Mouse (Mus musculus): ENCODE data around the gene Gm26620.

Gene Gm26620

GRCm38 (mm10) chr1:170871402-170871801 lies 13.5 kb upstream of the Gm26620 start:
- no peak for DNase-seq (ENCODE audit: low spot score)

DNA sequence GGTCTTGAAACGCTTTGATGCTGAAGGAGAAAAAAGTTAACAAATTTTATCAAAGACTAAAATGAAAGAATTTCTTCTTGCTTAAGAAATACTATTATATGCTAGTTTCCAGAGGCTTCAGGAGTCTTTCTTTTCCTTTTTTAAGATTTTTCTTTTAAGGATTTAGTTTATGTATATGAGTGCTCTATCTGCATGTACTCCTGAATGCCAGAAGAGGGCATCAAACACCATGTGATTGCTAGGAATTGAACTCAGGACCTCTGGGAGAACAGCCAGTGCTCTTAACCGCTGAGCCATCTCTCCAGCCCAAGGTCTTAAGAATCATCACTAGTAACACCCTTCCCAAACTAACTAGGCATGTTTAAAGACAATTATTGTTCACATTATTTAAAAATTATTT lies 12.9 kb upstream of the Gm26620 start:
- DNase-seq (ENCODE audit: low spot score), result no peak

- no peak for DNase-seq (ENCODE audit: low spot score)
Observed at GRCm38 (mm10) chr1:170875676-170876075, 9.2 kb upstream of the Gm26620 start.

DNA sequence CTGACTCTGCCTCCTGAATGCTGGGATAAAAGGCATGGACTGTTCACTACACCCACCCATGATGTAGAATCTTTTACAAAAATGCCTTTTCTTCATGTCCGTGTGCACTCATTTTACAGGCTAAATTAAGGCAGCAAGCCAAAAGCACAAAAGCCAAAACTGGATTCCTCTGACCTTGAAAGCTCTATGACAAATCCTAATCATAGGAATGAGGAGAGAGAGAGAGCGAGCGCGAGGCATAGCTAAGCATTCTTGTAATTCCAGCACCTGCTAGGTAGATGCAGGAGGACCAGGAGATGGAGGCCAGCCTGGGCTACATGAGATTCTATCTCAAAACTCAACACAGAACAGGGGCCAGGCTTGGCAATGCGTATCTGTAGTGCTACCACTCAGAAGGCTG lies 8.0 kb upstream of the Gm26620 start:
- DNase-seq (ENCODE audit: low spot score), result no peak

DNA sequence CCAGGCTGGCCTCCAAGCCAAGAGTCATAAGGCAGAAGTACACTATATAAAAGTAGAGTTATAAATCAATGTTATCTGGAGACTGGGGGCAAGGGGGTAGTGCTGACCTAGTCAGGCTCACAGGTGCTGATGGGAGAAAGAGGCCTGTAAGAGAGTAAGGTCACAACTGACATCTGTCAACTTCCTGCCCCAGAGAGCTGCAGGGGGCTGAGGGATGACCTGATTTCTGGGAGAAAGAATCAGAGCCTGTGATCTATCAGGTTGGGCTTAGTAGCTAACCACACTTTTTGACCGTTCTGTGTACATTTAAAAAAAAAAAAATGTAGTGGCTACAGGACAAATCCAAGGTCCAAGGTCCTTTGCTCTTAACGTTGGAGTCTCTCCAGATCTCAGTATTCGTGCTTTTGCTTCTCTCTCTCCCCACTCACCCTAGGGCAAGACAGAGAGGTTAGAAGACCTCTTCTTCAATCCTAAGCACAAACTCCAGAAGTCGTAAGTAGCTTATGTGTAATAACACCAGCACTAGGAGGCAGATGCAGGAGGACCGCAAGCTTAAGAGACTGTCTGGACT lies 1.9 kb upstream of the Gm26620 start:
- DNase-seq (ENCODE audit: low spot score), result no peak

DNA sequence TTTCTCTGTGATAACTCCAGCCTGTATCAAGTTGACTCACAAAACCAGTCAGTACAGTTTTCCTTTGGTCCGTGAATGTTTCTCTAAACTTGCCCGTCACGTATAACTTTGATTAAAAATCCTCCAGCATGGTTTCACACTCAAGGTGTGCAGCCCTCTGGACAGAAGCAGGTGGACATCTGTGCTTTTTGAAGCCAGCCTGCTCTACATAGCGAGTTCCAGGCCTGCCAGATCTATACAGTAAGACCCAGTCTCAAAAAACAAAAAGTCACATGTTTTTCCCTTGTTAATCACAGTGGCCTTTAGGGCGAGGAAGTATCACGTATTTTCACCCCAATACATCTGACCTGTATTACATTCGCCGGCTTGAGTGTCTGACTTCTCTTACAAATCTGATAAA lies 475 bp upstream of the Gm26620 start:
- DNase-seq (ENCODE audit: low spot score), result no peak

DNA sequence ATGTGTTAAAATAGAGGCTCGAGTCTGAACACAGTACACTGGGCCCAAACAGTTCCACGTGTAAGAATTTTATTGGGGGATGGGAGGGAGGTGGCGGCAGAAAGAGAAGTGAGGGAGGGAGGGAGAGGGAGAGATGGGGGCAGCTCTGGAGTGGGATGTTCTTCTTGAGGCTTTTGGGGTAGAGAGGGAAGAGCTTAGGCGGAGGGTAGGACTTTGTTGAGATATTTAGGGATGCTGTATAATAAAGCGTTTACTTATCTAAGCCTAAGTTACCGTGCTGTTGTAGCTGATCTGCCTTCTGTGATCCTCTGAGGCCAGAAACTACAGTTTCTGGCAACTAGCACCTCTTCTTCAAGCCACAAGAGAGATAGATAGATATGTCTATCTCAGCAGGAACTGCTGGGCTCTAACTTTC lies 1.2 kb downstream of the Gm26620 start:
- DNase-seq (ENCODE audit: low spot score), result peak; percentile 12

- peak; percentile 10 for DNase-seq (ENCODE audit: low spot score)
Observed at GRCm38 (mm10) chr1:170889310-170889709, 4.4 kb downstream of the Gm26620 start.

DNA sequence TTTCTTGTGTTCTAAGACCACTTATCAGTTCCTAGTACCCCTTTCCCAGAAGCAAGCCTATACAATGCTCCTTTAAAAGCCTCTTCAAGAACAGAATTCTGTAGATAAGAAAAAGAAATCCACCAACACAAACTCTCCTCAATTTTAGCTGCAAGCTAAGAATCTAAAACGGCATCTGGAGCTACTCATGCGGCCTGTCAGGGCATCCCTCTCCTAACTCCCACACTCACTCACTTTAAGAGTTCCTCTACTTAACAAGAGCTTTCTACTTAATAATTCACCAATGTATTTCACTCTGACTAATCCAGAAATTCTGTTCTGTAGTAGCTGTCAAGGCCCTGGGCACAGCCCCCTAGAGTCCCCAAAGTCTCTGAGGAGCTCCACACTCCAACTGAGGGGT lies 6.8 kb downstream of the Gm26620 start:
- DNase-seq (ENCODE audit: low spot score), result no peak

- DNase-seq (ENCODE audit: low spot score), result no peak
Observed at GRCm38 (mm10) chr1:170892279-170892678, 7.4 kb downstream of the Gm26620 start.

DNA sequence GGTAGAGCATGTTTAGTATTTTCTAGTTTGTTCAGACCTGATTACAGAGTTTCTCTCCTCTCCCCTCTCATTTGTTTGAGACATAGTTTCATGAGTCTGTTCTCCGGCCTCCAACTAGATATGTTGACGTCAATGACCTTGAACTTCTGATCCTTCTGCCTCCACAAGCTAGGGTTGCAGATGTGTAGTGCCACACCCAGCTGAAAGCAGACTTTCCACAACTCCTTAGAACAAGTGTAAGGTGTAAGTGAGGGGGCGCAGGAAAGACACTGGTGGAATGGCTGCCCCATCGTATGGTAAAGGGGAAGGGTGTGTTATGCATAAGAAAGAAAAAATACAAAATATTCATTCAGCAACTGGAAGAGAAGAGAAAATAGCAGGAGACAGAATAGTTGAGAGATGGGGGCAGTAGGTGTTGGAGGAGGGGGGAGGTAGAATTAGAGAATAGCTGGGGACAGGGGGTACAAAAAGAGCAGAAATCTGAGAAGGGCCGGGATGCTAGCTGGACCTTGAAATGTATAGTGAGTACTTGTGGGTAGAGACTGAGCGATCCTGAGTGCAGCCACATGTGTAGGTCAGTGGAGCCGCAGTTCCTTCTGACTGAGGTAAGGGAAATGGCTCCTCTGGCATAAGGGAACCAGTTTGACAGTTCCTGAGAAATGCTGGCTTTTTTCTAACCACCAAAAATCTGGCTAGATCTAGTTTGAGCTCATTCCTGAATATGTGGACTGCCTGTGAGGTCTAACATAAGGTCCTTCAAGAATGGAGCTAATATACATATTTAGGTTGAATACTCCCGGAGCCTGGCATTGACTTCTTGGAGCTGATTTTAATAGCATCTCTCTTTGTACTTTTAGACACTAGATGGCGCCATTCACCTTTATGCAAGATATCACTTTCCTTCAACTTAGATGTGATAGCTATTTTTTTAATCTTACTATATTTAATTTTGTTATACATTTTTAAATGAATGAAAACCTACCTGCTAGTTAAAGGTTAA lies 10.0 kb downstream of the Gm26620 start:
- DNase-seq (ENCODE audit: low spot score), result peak; percentile 77

DNA sequence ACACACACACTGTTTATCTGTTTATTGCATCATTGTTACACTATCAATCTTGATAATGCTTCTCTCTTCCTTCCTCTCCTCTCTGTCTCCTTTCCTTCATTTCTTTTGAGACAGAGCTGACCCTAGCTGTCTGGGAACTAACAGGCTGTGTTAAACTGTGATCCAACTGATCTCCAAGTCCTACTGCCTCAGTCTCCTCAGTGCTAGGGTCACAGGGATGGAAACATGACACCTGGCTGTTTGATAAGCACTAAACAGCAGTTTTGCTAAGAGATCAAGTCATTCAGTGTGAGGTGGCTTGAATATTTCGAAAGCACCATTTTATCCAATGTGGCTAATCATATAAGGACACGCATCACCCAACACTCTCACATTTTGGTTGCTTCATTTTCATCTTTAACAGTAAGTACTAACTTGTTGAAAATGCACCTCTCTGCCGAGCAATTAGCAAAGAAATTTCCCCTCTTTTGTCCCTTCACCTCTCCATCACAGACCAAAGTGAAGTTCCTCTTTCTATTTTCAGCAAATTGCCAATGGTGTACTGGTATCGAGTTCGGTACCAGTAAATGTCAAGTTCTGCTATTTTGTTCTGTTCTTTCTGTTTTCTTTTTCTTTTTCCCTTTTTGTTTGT lies 11.9 kb downstream of the Gm26620 start:
- DNase-seq (ENCODE audit: low spot score), result no peak

DNA sequence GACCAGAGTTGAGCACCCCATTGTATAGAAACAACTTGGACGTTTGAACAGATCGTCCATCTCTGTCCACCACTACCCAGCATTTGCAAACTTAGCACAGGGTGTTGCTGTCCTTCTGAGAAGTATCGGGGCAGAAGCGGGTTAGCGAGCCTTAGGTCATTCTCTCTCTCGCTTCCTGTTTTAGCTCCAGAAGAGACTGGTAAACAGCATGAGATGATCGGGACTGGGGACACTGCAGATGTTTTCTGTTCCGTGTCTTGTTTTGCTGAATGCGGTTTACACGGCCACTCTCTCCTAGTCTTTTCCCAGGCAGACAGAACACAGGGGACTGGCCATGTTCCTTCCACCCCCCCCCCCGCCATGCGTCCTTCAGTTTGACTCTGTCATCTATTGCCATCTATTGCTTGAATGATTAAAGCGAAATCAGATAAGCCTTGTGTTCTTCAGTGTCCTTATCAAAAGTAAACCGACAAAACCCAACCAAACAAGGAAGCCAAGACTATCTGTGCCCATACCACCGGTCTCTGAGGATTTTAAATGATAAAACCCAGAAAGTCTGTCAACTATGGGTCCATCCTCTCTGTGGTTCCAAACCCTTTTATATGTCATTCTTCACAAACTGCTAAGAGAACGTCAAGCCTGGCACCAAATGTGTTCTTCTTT lies 13.7 kb downstream of the Gm26620 start:
- DNase-seq (ENCODE audit: low spot score), result no peak

- peak; percentile 83 for DNase-seq (ENCODE audit: low spot score)
Observed at GRCm38 (mm10) chr1:170900799-170901467, 16.1 kb downstream of the Gm26620 start.

GRCm38 (mm10) chr1:170901536-170902238 lies 16.8 kb downstream of the Gm26620 start:
- peak; percentile 94 for DNase-seq (ENCODE audit: low spot score)

DNA sequence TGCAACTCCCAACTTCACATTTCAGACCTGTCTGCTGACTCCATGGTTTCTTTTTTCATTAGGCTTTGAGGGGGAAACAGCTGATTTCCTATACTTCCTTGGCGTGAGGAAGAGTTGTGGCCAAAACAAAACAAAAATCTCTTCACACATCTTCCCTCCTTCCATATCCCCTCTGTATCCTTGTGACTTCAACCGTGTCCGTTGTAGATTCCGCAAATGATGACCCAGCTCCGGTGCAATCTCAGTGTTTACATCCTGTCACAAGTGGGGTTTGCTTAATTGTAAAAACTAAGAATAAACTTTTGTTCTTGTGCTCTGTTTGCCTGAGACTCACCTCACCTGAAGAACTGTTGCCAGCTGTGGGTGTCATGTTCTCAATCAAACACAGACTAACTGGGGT lies 18.6 kb downstream of the Gm26620 start:
- no peak for DNase-seq (ENCODE audit: low spot score)

GRCm38 (mm10) chr1:170907111-170907455 lies 22.2 kb downstream of the Gm26620 start:
- DNase-seq (ENCODE audit: low spot score), result no peak

DNA sequence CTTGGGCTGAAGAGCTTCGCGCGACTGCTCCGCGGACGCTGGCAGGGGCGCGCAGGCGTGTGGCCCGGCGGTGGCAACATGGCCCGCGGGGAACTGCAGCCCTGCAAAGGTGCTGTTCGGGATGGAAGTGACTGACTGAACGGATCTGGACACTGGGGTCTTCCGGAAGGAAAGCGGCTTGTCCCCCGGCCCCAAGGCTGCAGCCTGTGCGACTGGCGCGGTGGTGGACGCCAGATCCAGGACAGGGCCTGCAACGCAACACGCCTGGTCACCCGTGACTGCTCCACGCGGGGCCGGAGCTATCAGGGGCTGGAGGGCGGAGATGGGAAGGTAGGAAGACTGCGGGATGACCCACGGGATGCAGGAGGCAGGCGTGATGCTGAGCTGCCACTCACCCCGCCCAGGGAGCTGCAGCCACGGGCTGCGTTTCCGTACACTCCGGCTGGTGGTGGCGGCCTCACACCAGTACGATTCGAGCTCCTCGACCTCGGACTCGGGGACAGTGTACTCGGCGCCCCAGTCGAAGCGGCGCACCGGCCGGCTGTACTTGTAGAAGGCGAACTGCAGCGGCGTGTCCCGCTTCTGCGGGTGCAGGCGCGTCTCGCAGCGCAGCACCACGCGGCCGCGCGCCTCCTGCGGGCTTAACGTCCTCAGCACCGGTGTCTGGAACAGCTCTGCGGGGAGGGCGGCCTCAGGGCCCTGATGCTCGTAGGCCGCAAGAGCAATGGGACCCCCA lies 22.8 kb downstream of the Gm26620 start:
- peak; percentile 52 for DNase-seq (ENCODE audit: low spot score)

GRCm38 (mm10) chr1:170908341-170908740 lies 23.5 kb downstream of the Gm26620 start:
- peak; percentile 42 for DNase-seq (ENCODE audit: low spot score)

DNA sequence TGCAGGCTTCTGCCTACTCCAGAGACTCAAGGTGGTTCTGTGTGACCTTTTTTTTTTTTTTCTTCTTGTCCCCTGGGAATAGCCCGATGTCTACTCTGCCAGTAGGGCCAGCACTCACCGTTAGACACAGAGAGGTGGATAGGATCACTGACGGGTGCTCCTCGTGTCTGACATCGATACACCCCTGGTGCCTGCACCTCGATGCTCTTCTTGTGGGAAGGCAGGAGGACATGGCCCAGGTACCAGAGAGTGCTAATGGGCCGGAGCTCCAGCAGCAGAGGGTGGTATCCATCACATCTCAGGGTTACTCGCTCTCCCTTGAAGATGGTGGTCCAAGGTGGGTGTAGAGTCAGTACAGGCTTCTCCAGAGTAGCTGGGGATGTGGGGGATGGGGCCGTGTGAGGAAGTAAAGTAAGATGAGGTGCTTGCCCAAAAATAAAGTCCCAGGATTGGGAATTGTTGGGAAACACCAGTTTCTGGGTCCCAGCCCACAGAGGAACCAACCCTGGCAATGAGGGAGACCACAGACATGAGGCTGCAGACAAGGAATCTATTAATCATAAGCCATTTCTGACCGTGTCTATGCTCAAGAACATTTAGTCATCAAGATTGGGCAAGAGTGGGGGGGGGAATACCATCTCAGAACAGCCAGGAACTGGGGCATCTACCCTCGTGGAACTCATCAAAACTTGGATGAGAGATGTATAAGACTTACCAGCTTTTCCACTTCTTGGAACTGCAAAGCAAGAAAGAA lies 27.2 kb downstream of the Gm26620 start:
- DNase-seq (ENCODE audit: low spot score), result no peak

Data from embryo, embryonic 10.5 days (tissue).